Mouse (Mus musculus): ENCODE results near the gene Twnk. TPM values are rescaled to one million over a fixed set of nuclear protein-coding genes. Genes with fewer than 3 reads are reported as not detected.

The Twnk gene
- polyA plus RNA-seq, 1 experiment from 2014 or later: 13.4 TPM

GRCm38 (mm10) chr19:44992246-44992645, 13.2 kb upstream of the Twnk start:
- Histone ChIP-seq H3K36me3 (ENCODE audit: control insufficient read depth, insufficient read depth) (no peaks in the 10 kb centered on the region), H3K27me3 (ENCODE audit: control insufficient read depth, insufficient read depth, low read depth, low read length) (peaks cover 35% of the 10 kb centered on the region), H3K9ac (ENCODE audit: low read depth, low read length) (no peak overlapping the region), H3K9me3 (replicated peaks; ENCODE audit: control insufficient read depth, low read length) (no peaks in the 10 kb centered on the region), H3K4me3 (ENCODE audit: low read depth, low read length) (no peak overlapping the region), H3K27ac (ENCODE audit: low read length) (no peak overlapping the region), H3K4me2 (ENCODE audit: low read depth, low read length) (no peak overlapping the region), H3K4me1 (ENCODE audit: control insufficient read depth, low read depth, low read length) (peaks cover 6% of the 10 kb centered on the region)
- 26% methylated on average over 7 of the region's 7 CpGs for WGBS (ENCODE audit: insufficient replicate concordance)
- no peak for ATAC-seq (ENCODE audit: low read depth)

- WGBS (ENCODE audit: insufficient replicate concordance): 46% methylated on average over 7 of the region's 7 CpGs
- no peak overlapping the region for H3K4me3 ChIP-seq (ENCODE audit: low read depth, low read length)
- H3K27ac ChIP-seq (ENCODE audit: low read length): no peak overlapping the region
These were observed 12.8 kb upstream of the Twnk start for GRCm38 (mm10) chr19:44992712-44993111.

GRCm38 (mm10) chr19:44997786-44998185, 7.7 kb upstream of the Twnk start:
- 73% methylated on average over 11 of the region's 11 CpGs for WGBS (ENCODE audit: insufficient replicate concordance)
- H3K27me3 ChIP-seq (ENCODE audit: control insufficient read depth, insufficient read depth, low read depth, low read length): no peaks in the 10 kb centered on the region
- no peak overlapping the region for H3K4me2 ChIP-seq (ENCODE audit: low read depth, low read length)
- peaks cover under 1% of the 10 kb centered on the region; the same call in 1 of the 2 replicates for H3K36me3 ChIP-seq (ENCODE audit: control insufficient read depth, insufficient read depth)
- H3K27ac ChIP-seq (ENCODE audit: low read length): no peak overlapping the region
- H3K4me3 ChIP-seq (ENCODE audit: low read depth, low read length): no peak overlapping the region
- no peaks in the 10 kb centered on the region for H3K9me3 ChIP-seq (replicated peaks; ENCODE audit: control insufficient read depth, low read length)
- no peak overlapping the region for H3K9ac ChIP-seq (ENCODE audit: low read depth, low read length)
- H3K4me1 ChIP-seq (ENCODE audit: control insufficient read depth, low read depth, low read length): peaks cover under 1% of the 10 kb centered on the region
- ATAC-seq (ENCODE audit: low read depth): no peak

More at GRCm38 (mm10) chr19:44992712-44993111, 12.8 kb upstream of the Twnk start:
- Histone ChIP-seq H3K36me3 (ENCODE audit: control insufficient read depth, insufficient read depth) (no peaks in the 10 kb centered on the region), H3K4me1 (ENCODE audit: control insufficient read depth, low read depth, low read length) (peaks cover 6% of the 10 kb centered on the region), H3K9ac (ENCODE audit: low read depth, low read length) (no peak overlapping the region), H3K4me2 (ENCODE audit: low read depth, low read length) (no peak overlapping the region), H3K27me3 (ENCODE audit: control insufficient read depth, insufficient read depth, low read depth, low read length) (peaks cover 30% of the 10 kb centered on the region), H3K9me3 (replicated peaks; ENCODE audit: control insufficient read depth, low read length) (no peaks in the 10 kb centered on the region)
- ATAC-seq (ENCODE audit: low read depth): no peak

- Histone ChIP-seq H3K9ac (ENCODE audit: low read depth, low read length) (no peak overlapping the region), H3K4me1 (ENCODE audit: control insufficient read depth, low read depth, low read length) (no peaks in the 10 kb centered on the region; the same call in 1 of the 2 replicates), H3K4me3 (ENCODE audit: low read depth, low read length) (no peak overlapping the region), H3K9me3 (replicated peaks; ENCODE audit: control insufficient read depth, low read length) (no peaks in the 10 kb centered on the region), H3K36me3 (ENCODE audit: control insufficient read depth, insufficient read depth) (peaks cover 4% of the 10 kb centered on the region; the same call in 1 of the 2 replicates), H3K4me2 (ENCODE audit: low read depth, low read length) (no peak overlapping the region), H3K27ac (ENCODE audit: low read length) (no peak overlapping the region), H3K27me3 (ENCODE audit: control insufficient read depth, insufficient read depth, low read depth, low read length) (no peaks in the 10 kb centered on the region)
- ATAC-seq (ENCODE audit: low read depth): no peak
- 71% methylated on average over 8 of the region's 8 CpGs for WGBS (ENCODE audit: insufficient replicate concordance)
These were observed 5.8 kb upstream of the Twnk start for GRCm38 (mm10) chr19:44999647-45000046.

- no peak overlapping the region for H3K9ac ChIP-seq (ENCODE audit: low read depth, low read length)
- H3K4me1 ChIP-seq (ENCODE audit: control insufficient read depth, low read depth, low read length): peaks cover 11% of the 10 kb centered on the region
- peaks cover 4% of the 10 kb centered on the region; the same call in 1 of the 2 replicates for H3K36me3 ChIP-seq (ENCODE audit: control insufficient read depth, insufficient read depth)
- no peaks in the 10 kb centered on the region for H3K9me3 ChIP-seq (replicated peaks; ENCODE audit: control insufficient read depth, low read length)
- H3K4me2 ChIP-seq (ENCODE audit: low read depth, low read length): no peak overlapping the region
- H3K27ac ChIP-seq (ENCODE audit: low read length): no peak overlapping the region
- H3K4me3 ChIP-seq (ENCODE audit: low read depth, low read length): no peak overlapping the region
- no peaks in the 10 kb centered on the region for H3K27me3 ChIP-seq (ENCODE audit: control insufficient read depth, insufficient read depth, low read depth, low read length)
- ATAC-seq (ENCODE audit: low read depth): no peak
- WGBS (ENCODE audit: insufficient replicate concordance): 50% methylated on average over 3 of the region's 3 CpGs
These were observed 3.2 kb upstream of the Twnk start for GRCm38 (mm10) chr19:45002301-45002700.

- Histone ChIP-seq H3K9me3 (replicated peaks; ENCODE audit: control insufficient read depth, low read length) (no peaks in the 10 kb centered on the region), H3K9ac (ENCODE audit: low read depth, low read length) (no peak overlapping the region), H3K4me2 (ENCODE audit: low read depth, low read length) (no peak overlapping the region), H3K27me3 (ENCODE audit: control insufficient read depth, insufficient read depth, low read depth, low read length) (no peaks in the 10 kb centered on the region), H3K27ac (ENCODE audit: low read length) (no peak overlapping the region), H3K4me3 (ENCODE audit: low read depth, low read length) (no peak overlapping the region), H3K4me1 (ENCODE audit: control insufficient read depth, low read depth, low read length) (peaks cover 15% of the 10 kb centered on the region), H3K36me3 (ENCODE audit: control insufficient read depth, insufficient read depth) (peaks cover 4% of the 10 kb centered on the region; the same call in 1 of the 2 replicates)
- no peak for ATAC-seq (ENCODE audit: low read depth)
- WGBS (ENCODE audit: insufficient replicate concordance): 79% methylated on average over 7 of the region's 7 CpGs
These were observed 1.5 kb upstream of the Twnk start for GRCm38 (mm10) chr19:45003740-45004516.

DNA sequence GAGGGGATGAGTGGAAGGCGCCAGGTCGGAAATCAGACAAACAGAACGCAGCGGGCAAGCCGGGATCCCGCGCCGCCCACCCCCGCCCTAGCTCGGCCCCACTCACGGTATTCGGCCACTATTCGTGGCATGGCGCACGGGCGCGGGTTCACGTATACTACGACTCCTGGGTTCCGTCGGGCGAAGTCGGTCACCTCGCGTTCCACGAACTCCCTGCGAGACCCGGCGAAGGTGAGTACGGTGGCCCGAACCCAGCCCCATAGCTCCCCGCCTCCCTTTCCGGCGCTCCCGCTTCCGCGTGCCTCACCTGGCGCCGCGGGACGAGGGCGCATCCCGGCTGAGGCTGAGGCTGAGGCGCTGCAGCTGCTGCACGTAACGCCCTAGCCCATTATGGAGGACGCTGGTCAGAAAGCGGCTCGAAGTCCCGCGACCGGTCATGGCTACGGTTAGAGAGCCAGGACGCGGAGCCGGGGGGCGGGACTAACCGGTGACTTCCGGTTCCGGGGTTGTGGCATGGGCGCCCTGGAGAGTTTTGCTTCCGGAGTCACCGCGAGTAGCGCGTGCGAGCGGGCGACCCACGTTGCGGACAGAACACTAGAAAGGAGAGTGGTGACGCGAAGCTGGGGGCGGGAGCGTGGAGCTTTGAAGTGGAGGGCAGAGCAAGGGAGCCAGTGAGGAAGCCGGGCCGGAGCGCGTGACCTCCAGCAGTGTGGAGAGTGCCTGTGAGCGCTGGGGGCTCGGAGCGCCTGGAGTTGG, 672 bp downstream of the Twnk start, which contains the start of gene Mrpl43:
TSS of gene Mrpl43 (minus strand) at position 486 of the 756 bp plus-strand sequence.
- Histone ChIP-seq H3K4me2 (ENCODE audit: low read depth, low read length) (peak within 1 kb of the TSS; percentile 95), H3K27me3 (ENCODE audit: control insufficient read depth, insufficient read depth, low read depth, low read length) (no peaks in the 10 kb centered on the region), H3K36me3 (ENCODE audit: control insufficient read depth, insufficient read depth) (peaks cover 14% of the 10 kb centered on the region), H3K4me3 (ENCODE audit: low read depth, low read length) (peak within 1 kb of the TSS; percentile 99), H3K9ac (ENCODE audit: low read depth, low read length) (peak within 1 kb of the TSS; percentile 91), H3K9me3 (replicated peaks; ENCODE audit: control insufficient read depth, low read length) (no peaks in the 10 kb centered on the region), H3K4me1 (ENCODE audit: control insufficient read depth, low read depth, low read length) (peaks cover 17% of the 10 kb centered on the region), H3K27ac (ENCODE audit: low read length) (peak within 1 kb of the TSS; percentile 85)
- ATAC-seq (ENCODE audit: low read depth): peak; percentile 87
- under 1% methylated on average over 82 of the region's 82 CpGs for WGBS (ENCODE audit: insufficient replicate concordance)

DNA sequence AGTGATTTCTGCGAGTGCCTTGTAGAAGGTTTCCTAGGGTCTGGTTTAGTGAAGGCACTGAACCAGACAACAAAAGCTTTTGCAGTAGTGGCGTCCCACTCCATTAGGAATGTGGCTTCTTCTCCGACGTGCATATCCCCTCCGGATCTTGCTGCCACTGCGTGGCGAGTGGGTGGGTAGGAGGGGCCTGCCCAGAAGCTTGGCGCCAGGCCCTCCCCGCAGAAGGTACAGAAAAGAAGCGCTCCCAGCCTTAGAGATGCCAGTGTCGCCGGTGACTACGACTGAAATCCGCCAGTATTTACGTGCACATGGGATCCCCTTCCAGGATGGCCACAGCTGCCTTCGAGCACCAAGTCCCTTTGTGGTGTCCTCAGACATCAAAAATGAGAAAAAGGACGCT, 1.6 kb downstream of the Twnk start:
- 27% methylated on average over 17 of the region's 17 CpGs for WGBS (ENCODE audit: insufficient replicate concordance)
- no peaks in the 10 kb centered on the region for H3K9me3 ChIP-seq (replicated peaks; ENCODE audit: control insufficient read depth, low read length)
- H3K4me2 ChIP-seq (ENCODE audit: low read depth, low read length): peak overlapping the region; percentile 95
- H3K27ac ChIP-seq (ENCODE audit: low read length): peak overlapping the region; percentile 81
- H3K36me3 ChIP-seq (ENCODE audit: control insufficient read depth, insufficient read depth): peaks cover 19% of the 10 kb centered on the region
- peak overlapping the region; percentile 99 for H3K4me3 ChIP-seq (ENCODE audit: low read depth, low read length)
- no peaks in the 10 kb centered on the region for H3K27me3 ChIP-seq (ENCODE audit: control insufficient read depth, insufficient read depth, low read depth, low read length)
- no peak for ATAC-seq (ENCODE audit: low read depth)
- peak overlapping the region; percentile 91 for H3K9ac ChIP-seq (ENCODE audit: low read depth, low read length)
- H3K4me1 ChIP-seq (ENCODE audit: control insufficient read depth, low read depth, low read length): peaks cover 17% of the 10 kb centered on the region
